Mouse (Mus musculus): Measurements from ENCODE around the gene 4930432K21Rik.

Gene 4930432K21Rik

GRCm38 (mm10) chr8:84193566-84193965 lies 45.7 kb downstream of the 4930432K21Rik start:
- no peak for DNase-seq

DNA sequence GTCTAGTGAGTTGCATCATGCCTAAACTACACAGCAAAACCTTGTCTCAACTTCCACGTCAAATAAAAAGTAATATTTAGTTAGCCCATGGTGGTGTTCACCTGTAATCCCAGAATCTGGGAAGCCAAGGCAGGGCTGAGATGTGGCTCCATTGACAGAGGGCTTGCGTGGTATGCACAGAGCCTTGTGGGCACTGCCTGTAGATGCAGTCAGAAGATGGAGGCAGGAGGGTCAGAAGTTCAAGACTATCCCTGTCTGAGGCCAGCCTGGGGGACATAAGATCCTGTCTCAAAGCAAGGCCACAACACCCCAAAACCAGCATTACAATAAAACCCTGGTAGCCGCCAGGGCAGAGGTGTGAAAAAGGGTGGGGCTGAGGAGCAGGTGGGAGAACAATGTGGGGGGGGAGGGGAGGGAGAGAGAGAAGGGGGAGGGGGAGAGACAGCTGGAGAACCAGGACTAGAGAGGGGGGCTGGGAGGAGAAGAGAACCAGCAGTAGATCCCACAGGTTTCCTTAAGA lies 46.5 kb downstream of the 4930432K21Rik start:
- no peak for DNase-seq

GRCm38 (mm10) chr8:84197141-84197921 lies 49.5 kb downstream of the 4930432K21Rik start:
- peak; percentile 87 for DNase-seq

- DNase-seq, result peak; percentile 82
Observed at GRCm38 (mm10) chr8:84197922-84198774, 50.3 kb downstream of the 4930432K21Rik start.

DNA sequence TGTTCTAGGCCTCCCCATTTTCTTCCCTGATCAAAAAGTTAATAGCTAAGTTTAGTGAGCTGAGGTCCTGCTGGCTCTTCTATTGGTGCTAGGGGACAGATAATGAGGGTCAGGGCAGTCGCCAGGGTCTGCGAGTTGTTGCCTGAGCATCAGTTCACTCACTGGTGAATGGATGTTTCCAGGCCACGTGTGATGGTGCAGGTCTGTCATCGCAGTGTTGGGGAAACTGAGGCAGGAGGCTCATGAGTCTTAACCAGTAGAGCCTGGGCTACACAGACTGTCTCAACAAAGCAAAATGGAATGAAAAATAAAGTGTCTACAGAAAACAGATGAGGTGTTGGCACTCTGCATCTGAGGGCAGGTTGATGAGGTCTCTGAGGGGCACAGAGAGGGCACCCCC lies 51.0 kb downstream of the 4930432K21Rik start:
- DNase-seq, result no peak

GRCm38 (mm10) chr8:84199348-84200125 lies 51.7 kb downstream of the 4930432K21Rik start:
- no peak for DNase-seq

DNA sequence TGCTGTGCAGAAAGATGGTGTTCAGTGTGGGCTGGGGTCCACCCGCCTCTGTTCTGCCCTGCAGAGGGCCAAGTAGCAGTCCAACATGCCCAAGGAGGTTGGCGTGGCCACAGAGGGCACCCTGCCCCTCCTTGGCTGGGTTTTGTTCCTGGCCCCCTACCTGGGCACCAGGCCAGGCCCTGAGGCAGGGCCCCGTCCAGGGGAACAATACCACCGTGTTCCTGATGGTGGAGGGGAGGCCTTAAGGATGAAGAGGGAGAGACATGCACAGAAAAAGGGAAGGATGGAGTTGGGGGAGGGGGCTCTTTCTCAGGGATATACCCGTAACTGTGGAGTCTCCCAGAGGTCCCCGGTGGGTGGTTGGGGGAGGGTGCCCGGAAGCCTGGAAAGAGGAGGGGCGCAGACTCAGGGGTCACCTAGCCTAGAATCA lies 52.3 kb downstream of the 4930432K21Rik start:
- DNase-seq, result no peak

DNA sequence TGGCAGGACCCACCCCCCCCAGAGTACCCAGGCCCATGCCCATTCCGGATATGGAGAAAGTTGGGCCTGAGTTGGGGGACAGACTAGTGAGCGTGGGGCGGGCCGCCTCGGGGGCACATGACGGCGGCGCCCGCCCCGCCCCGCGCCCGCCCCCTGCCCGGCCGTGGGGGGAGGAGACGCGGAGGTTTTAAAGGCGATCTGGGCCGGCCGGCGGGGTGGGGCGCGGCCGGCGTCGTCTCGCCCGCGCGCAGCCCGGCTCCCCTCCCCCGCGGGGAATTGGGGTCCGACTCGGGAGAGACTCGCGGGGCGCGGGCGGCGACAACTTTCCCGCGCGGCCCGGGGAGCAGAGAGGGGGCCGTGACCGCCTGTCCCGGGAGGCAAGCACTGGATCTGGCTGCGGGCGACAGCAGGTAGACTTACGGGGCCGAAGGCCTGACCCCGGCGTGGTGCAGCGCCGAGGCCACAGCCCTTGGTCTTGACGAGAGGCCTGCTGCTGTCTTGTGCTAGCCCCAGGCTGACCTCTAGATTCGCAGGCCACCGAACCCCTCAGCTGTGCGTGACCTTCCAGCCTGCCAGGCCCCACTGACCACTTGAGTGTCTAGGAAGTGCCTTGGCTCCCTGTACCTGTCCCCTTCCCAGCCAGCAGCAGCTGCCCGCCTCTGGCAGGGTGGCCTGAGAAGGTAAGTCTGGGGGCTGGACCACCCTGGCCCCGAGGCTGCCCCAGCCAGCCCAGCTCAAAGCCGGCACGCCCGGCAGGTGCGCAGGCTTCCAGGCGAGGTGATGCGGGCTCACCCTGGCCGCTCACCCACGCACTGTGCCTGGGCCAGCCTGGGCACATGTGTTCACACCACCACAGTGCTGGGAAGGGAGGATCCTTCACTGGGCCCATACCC lies 53.1 kb downstream of the 4930432K21Rik start:
- DNase-seq, result peak; percentile 83

DNA sequence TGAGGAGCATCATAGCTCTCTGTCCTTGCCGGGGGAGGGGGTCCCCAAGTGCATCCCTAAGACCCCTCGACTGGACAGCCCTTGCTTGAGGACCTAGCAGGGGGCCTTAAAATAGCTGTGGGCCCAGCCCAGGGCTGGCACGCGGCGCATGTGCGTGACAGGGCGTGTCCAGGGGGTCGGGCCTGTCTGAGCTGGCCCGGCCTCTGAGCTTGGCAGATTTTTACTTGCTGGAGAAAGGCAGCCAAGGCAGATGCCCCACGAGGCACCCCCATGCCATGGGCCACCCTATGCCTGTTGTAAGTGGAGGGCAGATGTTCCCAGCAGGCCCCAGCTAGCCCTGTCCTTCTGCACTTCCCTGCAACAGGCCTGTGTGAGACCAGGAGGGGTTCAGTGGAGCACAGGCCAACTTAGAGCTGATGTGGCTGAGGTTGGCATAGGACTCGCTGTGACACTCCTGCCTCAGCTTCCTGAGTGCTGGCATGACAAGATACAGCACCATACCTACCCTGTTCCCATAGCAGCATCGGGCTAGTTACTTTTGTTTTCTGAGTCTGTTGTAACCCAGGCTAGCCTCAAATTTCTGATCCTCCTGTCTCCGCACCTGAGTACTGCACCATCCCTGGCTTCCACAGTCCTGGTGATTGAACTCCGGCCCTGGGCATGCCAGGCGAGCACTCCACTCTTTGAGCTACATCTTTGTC lies 53.9 kb downstream of the 4930432K21Rik start:
- DNase-seq, result peak; percentile 82

DNA sequence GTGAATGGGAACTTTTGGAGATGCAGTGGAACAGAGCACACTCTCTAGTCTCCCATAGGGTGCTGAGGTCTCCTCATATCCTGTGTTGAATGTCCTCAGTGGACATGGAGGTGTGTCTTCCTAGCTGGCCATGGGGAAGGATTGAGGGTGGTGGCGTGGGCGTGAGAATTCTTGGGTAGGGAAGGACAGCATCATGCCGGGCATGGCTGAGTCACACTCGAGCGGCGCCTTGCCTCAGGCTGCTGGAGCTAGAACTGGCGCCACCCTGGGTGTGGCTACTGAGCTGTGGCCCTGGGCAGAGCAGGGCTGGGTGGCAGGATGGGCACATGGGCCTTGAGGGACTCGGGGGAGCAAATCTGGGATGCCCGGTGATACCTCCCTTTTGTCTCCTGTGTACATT lies 54.6 kb downstream of the 4930432K21Rik start:
- peak; percentile 52 for DNase-seq

GRCm38 (mm10) chr8:84202938-84203917 lies 55.4 kb downstream of the 4930432K21Rik start:
- peak; percentile 86 for DNase-seq

GRCm38 (mm10) chr8:84203975-84204772 lies 56.3 kb downstream of the 4930432K21Rik start:
- peak; percentile 77 for DNase-seq

- no peak for DNase-seq
Observed at GRCm38 (mm10) chr8:84205073-84205472, 57.2 kb downstream of the 4930432K21Rik start.

- no peak for DNase-seq
Observed at GRCm38 (mm10) chr8:84206666-84207065, 58.8 kb downstream of the 4930432K21Rik start.

- peak; percentile 59 for DNase-seq
Observed at GRCm38 (mm10) chr8:84207811-84208210, 60.0 kb downstream of the 4930432K21Rik start.

DNA sequence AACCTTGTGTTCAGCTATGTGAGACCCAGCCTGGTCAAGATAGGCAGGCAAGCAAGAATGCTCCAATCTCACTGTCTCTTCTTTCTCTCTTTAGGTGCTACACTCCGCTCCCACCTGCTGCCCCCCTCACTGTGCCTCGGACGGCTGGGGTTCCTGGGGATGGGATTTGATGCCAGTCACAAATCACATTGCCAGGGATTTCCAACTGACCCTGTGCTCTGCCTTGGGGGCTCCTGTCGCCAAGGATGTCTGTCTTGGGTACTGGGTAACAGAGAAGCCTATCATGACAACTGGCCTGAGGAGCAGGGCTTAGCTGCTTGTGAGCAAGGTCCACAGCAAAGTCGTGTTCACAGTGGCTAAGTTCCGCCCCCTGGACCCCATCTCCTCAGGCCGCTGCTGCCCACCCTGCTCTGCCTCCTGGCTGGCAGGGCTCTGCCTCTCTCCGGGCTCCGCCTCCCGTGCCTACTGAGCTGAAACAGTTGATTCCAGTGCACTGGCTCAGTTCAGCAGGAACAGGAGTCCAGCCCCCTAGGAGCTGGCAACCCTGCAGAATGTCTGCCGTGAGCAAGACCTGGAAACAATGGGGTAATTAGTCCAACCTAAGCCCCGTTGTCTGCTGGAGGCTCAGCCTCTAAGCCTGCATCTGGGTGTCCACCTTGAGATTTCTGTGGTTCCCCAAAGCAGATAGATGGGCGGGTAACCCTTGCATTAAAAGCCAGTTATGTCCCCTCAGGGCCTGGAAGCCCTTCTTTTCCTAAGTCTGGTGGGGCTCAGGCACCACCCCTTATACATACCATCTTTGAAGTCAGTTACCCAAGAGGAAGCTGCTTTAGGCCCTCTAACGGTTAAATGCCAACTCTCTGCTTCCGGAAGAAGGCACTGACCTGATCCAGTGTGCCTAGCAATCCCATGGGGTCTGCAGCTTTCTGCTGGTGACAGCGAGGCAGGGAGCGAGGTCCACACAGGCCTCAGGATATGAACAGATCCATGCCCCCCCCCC lies 60.9 kb downstream of the 4930432K21Rik start:
- peak; percentile 39 for DNase-seq

DNA sequence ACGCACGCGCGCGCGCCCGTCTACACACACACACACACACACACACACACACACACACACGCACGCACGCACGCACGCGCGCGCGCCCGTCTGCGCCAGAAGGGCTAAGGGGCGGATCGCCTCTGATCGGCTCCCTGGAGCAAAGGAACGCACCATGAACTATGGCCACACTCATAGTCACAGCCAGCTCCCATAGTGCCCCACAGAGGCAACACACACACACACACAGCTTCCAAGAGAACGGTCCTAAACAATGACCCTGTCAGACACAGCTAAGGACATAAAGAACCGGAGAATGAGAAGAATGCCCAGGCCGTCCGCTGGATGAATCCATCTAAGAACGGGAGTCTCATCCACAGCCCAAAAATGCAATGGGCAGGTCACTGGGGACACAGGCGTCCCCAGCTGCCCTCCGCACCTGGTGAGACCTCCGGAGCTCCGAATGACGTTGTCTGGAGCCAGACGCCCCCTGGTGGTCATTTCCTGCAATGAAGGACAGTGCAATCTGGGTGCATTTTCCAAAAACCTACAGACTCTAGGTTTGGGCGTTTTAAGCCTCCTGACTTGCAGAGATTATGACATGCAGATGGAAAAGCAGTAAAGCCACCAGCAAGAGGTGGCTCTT lies 62.5 kb downstream of the 4930432K21Rik start:
- DNase-seq, result peak; percentile 84

Measured in kidney, adult 18-20 months (tissue).